Mouse (Mus musculus) liver, embryonic 11.5 days (tissue): ENCODE results near the gene Pigr. TPM values are rescaled to one million over a fixed set of nuclear protein-coding genes. Genes with fewer than 3 reads are reported as not detected.

Experiments
- ATAC-seq: fragments of 200-750 bp; cut with Nextera tagmentation; replicated peaks from 2 replicates; pipeline ENCODE4 v1.8.0; 2017; ENCODE audit warnings: moderate number of reproducible peaks, mild to moderate bottlenecking, moderate TSS enrichment, moderate library complexity; ENCODE audit not compliant: low FRiP score
- DNase-seq: peaks from one replicate; pipeline ENCODE4 v3.0.0-alpha.2; 2017; ENCODE audit warnings: low spot score
- H3K27ac ChIP-seq: fragments of 300-500 bp; sonication (generic); 2 replicates; pipeline ENCODE4 v1.5.1; 2014; ENCODE audit warnings: mild to moderate bottlenecking, low read depth, low read length, control low read depth
- H3K27me3 ChIP-seq: fragments of 300-500 bp; sonication (generic); replicated peaks from 2 replicates; pipeline ENCODE4 v1.6.1; 2014; ENCODE audit warnings: low read length, mixed read lengths; ENCODE audit not compliant: control insufficient read depth, insufficient read depth
- H3K36me3 ChIP-seq: fragments of 300-500 bp; sonication (generic); 2 replicates; pipeline ENCODE4 v1.6.1; 2014; ENCODE audit warnings: mild to moderate bottlenecking, low read length, moderate library complexity, mixed read lengths; ENCODE audit not compliant: control insufficient read depth, insufficient read depth
- H3K4me1 ChIP-seq: fragments of 300-500 bp; sonication (generic); replicated peaks from 2 replicates; pipeline ENCODE4 v1.6.1; 2014; ENCODE audit warnings: low read length, mixed read lengths; ENCODE audit not compliant: control insufficient read depth, insufficient read depth
- H3K4me2 ChIP-seq: fragments of 300-500 bp; sonication (generic); 2 replicates; pipeline ENCODE4 v1.6.1; 2014; ENCODE audit warnings: mild to moderate bottlenecking, control low read depth, moderate library complexity
- H3K4me3 ChIP-seq: fragments of 300-500 bp; sonication (generic); 2 replicates; pipeline ENCODE4 v1.5.1; 2014; ENCODE audit warnings: low read depth, low read length, control low read depth
- H3K9ac ChIP-seq: fragments of 300-500 bp; sonication (generic); 2 replicates; pipeline ENCODE4 v1.6.1; 2014; ENCODE audit warnings: low read depth, low read length, control low read depth
- H3K9me3 ChIP-seq: fragments of 300-500 bp; sonication (generic); 2 replicates; pipeline ENCODE4 v1.6.1; 2016; ENCODE audit warnings: low read length, inconsistent platforms, mixed read lengths; ENCODE audit not compliant: control insufficient read depth
- WGBS: fragments of 180-500 bp; shearing (Covaris S2); extraction: QIAGEN DNeasy Blood & Tissue Kit; methylation state at CpG from one replicate; pipeline ENCODE4 v1.1.7; 2014; 5-methylcytosine and 5-hydroxymethylcytosine counted together
- polyA plus RNA-seq: library from polyadenylated mRNA; unstranded; fragments of >200 nt; fragmentation: Nextera tagmentation; extraction: Ambion mirVana; gene quantifications from 2 replicates; pipeline ENCODE4 v1.2.1, GENCODE M21; 2014

Pigr gene
- polyA plus RNA-seq, 1 experiment from 2014 or later = 0.25 TPM

DNA sequence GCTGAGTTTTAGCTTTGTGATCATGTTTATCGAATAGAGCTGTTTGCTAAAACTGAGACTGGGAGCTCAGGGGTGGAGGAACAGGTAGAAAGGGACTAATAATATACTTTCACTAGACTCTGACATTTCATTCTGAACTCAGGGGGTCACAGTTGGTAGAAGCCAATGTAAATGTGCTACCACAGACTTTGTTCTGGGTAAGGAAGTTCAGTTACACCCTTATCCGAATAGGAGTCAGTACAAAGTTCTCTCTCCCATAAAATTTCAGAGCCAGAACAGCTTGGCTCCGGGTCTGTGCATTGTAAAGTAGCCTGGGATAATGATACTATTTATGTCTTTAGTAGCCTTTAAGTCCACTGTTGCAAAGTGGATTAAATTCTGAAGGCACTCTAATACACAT is 27.9 kb upstream of the Pigr start:
- Histone ChIP-seq H3K4me2 (no peak overlapping the region), H3K4me3 (no peak overlapping the region), H3K9me3 (no peaks in the 10 kb centered on the region), H3K4me1 (no peaks in the 10 kb centered on the region), H3K9ac (no peak overlapping the region), H3K36me3 (no peaks in the 10 kb centered on the region), H3K27ac (no peak overlapping the region), H3K27me3 (no peaks in the 10 kb centered on the region)
- DNase-seq = no peak
- WGBS = 68% methylated on average over 3 of the region's 3 CpGs
- ATAC-seq = no peak

DNA sequence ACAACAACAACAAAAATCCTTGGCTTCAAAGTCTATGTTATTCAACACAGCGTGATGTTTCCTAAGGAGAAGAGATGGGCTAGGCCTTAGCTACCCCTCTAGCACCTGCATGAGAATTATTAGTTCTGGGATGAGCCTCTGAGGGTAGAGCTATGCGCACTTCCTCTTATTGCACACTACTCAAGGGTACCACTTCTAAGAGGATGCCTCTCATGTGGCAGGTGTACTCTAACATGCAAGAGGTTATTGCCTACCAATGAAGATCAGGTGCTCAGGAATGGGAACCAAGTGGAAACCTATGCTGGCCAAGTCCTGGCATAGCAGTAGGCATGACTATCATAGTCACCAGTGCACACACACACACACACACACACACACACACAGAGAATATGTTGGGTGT is 27.1 kb upstream of the Pigr start:
- DNase-seq (no peak), ATAC-seq (no peak)
- H3K4me1 ChIP-seq = no peaks in the 10 kb centered on the region
- no peaks in the 10 kb centered on the region for H3K36me3 ChIP-seq
- H3K9me3 ChIP-seq = no peaks in the 10 kb centered on the region
- no peak overlapping the region for H3K9ac ChIP-seq
- WGBS = 81% methylated on average over 2 of the region's 2 CpGs
- no peak overlapping the region for H3K4me2 ChIP-seq
- H3K4me3 ChIP-seq = no peak overlapping the region
- no peak overlapping the region for H3K27ac ChIP-seq
- no peaks in the 10 kb centered on the region for H3K27me3 ChIP-seq

DNA sequence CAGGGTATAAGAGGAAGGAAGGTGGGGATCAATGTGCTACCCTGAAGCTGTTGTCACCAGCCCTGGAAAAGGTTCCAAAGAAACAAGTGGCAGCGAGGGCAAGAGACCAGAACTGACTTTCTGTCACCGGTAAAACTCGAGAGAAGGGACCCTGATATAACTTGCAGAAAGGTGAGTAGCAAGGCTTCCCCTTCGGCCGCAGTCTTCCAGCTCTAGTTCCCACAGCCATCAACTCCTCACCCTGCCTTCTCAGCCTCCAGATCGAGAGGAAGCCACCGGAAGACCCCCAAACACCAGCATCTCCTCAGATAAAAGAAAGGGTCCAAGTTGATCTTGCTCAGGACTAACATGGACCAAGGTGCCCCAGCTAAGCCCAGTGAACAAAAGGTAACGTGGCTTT is 25.9 kb upstream of the Pigr start, which contains the start of gene Fcamr:
Gene Fcamr, plus strand, starts transcription at position 301 of the 400 bp plus-strand sequence.
- WGBS = 77% methylated on average over 8 of the region's 8 CpGs
- DNase-seq = no peak
- Histone ChIP-seq H3K27me3 (no peaks in the 10 kb centered on the region), H3K4me1 (no peaks in the 10 kb centered on the region), H3K4me2 (no peak within 1 kb of the TSS), H3K4me3 (no peak within 1 kb of the TSS), H3K9ac (no peak within 1 kb of the TSS), H3K9me3 (no peaks in the 10 kb centered on the region), H3K27ac (no peak within 1 kb of the TSS), H3K36me3 (no peaks in the 10 kb centered on the region)
- no peak for ATAC-seq

DNA sequence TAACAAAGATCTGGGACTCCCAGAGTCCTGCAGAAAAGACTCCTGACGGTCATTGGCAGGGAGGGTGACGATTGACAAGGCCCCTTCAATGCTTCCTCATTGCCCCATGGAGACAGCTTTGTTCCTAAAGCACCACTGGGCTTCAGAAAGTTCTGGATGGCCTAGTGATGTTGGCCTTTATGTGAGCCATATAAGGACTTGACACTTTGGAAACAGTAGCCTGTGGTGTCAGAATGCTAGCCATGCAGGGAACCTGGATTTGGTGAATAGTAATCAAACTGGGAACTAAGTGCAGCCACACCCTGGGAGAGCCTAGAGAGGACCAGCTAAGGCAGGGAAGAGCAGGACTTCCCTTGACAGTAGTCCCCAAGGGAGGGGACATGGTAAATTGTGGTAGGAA is 25.0 kb upstream of the Pigr start:
- WGBS = 69% methylated on average over 2 of the region's 2 CpGs
- H3K27me3 ChIP-seq = no peaks in the 10 kb centered on the region

DNA sequence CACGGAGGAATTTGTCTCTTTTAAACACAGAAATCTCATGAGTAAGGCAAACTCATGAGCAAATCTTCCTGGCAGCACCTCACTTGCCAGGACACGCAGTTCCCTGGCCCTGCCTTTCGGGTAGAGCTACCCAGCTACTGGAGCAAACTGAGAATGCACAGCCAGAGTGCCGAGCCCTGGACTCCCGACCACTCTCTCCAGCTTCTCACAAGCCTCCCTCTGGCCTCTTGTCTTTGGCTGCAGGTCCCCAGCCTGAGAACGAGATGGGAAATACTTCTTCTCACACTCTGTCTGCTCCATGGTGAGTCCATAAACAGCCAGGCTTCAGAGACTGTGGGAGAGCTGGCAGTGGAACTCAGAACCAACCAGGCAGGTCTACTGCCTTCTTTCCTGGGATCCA is 23.5 kb upstream of the Pigr start:
- Histone ChIP-seq H3K4me1 (no peaks in the 10 kb centered on the region), H3K9ac (no peak overlapping the region), H3K27ac (no peak overlapping the region), H3K4me2 (no peak overlapping the region), H3K4me3 (no peak overlapping the region), H3K36me3 (no peaks in the 10 kb centered on the region), H3K9me3 (no peaks in the 10 kb centered on the region), H3K27me3 (no peaks in the 10 kb centered on the region)
- 58% methylated on average over 6 of the region's 6 CpGs for WGBS
- ATAC-seq (no peak), DNase-seq (no peak)

More for the DNA sequence above, 25.0 kb upstream of the Pigr start:
- H3K9me3 ChIP-seq = no peaks in the 10 kb centered on the region
- no peak overlapping the region for H3K9ac ChIP-seq
- no peaks in the 10 kb centered on the region for H3K4me1 ChIP-seq
- no peak overlapping the region for H3K27ac ChIP-seq
- no peaks in the 10 kb centered on the region for H3K36me3 ChIP-seq
- DNase-seq (no peak), ATAC-seq (no peak)
- H3K4me2 ChIP-seq = no peak overlapping the region
- no peak overlapping the region for H3K4me3 ChIP-seq

DNA sequence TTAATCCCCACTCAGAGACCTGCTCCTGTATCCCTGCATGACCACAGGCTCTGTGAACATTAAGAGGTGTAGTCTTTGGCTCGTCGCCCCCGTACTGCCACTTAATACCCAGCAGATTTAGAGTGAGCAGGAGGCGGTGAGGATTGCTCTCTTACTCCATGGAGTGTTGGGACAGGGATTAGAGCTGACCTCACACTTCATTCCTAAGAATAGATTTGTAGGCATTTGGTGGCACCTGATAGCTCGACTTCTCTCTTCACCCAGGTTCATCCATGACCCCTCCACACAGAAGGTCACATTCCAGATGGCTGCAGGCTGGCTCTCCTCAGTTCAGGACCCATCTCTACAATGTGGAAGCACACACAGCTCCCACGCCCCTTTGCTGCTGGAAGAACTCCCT is 22.2 kb upstream of the Pigr start:
- Histone ChIP-seq H3K4me3 (no peak overlapping the region), H3K27me3 (no peaks in the 10 kb centered on the region), H3K9me3 (no peaks in the 10 kb centered on the region), H3K4me1 (no peaks in the 10 kb centered on the region), H3K9ac (no peak overlapping the region), H3K27ac (no peak overlapping the region), H3K36me3 (no peaks in the 10 kb centered on the region), H3K4me2 (no peak overlapping the region)
- WGBS = 72% methylated on average over 6 of the region's 6 CpGs
- no peak for DNase-seq
- ATAC-seq = no peak

DNA sequence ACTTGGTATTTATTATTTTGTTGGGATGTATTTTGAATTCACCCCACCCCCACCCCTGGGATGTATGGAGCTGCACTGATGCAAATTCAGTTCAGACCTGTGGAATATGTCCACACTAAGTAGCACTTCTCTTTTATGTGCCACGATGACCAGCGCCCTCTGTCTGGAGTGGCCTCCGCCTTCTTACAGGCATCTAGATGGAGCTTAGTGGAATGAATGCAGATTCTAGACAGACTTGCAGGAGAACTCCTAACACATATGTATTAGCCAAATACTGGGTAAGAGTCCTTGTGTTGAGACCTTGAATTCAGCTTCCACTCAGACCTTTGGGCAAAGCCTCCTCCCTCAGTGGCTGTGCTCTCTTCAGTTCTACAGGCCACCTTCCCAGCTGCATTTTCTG is 15.6 kb upstream of the Pigr start:
- no peaks in the 10 kb centered on the region for H3K36me3 ChIP-seq
- ATAC-seq (no peak), DNase-seq (no peak)
- no peak overlapping the region for H3K4me2 ChIP-seq
- no peak overlapping the region for H3K9ac ChIP-seq
- no peak overlapping the region for H3K4me3 ChIP-seq
- H3K9me3 ChIP-seq = no peaks in the 10 kb centered on the region
- 81% methylated on average over 3 of the region's 3 CpGs for WGBS
- no peaks in the 10 kb centered on the region for H3K27me3 ChIP-seq
- no peaks in the 10 kb centered on the region for H3K4me1 ChIP-seq
- H3K27ac ChIP-seq = no peak overlapping the region

DNA sequence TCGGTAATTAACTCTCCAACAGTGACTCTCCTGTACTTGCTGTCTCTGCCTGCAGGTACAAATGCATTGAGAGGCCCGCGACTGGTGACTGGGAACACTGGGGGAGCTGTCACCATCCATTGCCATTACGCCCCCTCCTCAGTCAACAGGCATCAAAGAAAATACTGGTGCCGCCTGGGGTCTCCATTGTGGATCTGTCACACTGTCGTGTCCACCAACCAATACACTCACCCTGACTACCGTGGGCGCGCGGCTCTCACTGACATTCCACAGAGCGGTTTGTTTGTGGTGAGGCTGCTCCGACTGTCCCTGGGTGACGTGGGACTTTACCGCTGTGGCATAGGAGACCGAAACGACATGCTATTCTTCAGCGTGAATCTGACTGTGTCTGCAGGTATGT is 15.2 kb upstream of the Pigr start:
- no peak overlapping the region for H3K4me3 ChIP-seq
- no peaks in the 10 kb centered on the region for H3K4me1 ChIP-seq
- ATAC-seq (no peak), DNase-seq (no peak)
- no peak overlapping the region for H3K27ac ChIP-seq
- H3K9ac ChIP-seq = no peak overlapping the region
- H3K9me3 ChIP-seq = no peaks in the 10 kb centered on the region
- H3K27me3 ChIP-seq = no peaks in the 10 kb centered on the region
- H3K4me2 ChIP-seq = no peak overlapping the region
- H3K36me3 ChIP-seq = no peaks in the 10 kb centered on the region
- WGBS = 81% methylated on average over 17 of the region's 17 CpGs

DNA sequence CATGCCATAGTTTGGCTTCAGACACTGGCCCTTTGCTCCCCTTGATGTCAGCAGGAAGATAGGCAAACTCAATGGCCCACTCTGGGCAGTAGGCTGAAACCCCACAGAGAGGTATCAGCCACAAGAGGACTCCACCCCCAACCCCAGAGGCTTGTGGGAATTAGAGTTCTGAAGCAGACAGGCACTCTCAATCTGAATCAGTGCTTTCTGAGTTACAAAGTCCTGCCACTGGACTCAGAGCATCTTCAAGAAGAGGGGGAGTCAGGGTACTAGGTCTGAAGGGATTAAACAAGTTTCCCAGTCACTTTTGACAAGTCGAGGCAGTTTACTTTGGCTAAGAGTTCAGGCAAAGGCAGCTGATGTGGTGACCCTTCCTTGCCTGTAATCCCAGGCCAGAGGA is 6.7 kb upstream of the Pigr start:
- Histone ChIP-seq H3K27ac (no peak overlapping the region), H3K4me2 (no peak overlapping the region), H3K9ac (no peak overlapping the region), H3K4me3 (no peak overlapping the region), H3K4me1 (no peaks in the 10 kb centered on the region), H3K27me3 (no peaks in the 10 kb centered on the region), H3K36me3 (no peaks in the 10 kb centered on the region), H3K9me3 (no peaks in the 10 kb centered on the region)
- ATAC-seq (no peak), DNase-seq (no peak)
- WGBS = 53% methylated on average over 1 of the region's 1 CpGs
